Mouse (Mus musculus): ENCODE results near the gene Gm4491.

The Gm4491 gene

DNA sequence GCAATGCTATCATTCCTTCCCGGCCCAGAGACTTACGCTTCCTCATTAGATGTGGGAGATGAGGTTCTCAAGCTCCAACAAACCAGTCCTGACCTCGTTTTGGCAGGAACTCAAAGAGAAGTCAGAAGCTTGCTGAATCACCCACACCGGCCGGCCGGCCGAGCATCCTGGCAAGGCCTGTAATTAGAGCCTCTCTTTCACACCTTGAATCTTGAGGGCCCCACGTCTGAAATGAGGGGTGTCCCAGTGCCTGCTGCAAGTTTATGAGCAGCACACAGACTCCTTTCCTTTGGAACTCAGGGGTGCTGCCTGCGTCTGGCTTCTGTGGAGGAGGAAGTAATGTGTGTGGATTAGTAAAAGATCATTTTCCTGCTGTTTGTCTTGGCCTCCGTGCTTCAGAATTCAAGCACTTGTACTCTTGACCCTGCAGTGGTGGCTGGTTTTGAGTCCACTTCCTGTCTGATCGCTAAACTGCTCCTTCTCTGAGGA lies 31.5 kb downstream of the Gm4491 start:
- no peak for DNase-seq (ENCODE audit: low spot score in 2 of 2)

GRCm38 (mm10) chr14:57082863-57083262 lies 32.8 kb downstream of the Gm4491 start:
- DNase-seq (ENCODE audit: low spot score in 2 of 2), result no peak

DNA sequence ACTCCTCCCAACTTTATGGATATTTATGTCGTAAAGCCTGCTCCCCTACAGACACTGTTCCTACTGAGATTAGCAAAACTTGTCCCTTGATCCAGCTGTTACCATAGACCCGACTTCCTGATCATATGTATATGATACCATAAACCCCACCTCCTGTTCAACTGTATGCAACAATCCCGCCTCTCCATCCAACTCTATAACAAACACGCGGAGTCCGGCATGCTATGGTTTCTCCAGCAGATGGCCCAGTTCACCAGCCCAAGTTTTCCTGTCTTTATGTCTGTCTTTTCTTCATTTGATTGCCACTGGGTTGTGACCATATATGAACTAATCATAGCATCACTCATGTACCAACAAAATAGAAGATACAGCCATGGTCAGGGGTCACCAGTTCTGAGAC lies 40.1 kb downstream of the Gm4491 start:
- DNase-seq (ENCODE audit: low spot score in 2 of 2), result no peak

DNA sequence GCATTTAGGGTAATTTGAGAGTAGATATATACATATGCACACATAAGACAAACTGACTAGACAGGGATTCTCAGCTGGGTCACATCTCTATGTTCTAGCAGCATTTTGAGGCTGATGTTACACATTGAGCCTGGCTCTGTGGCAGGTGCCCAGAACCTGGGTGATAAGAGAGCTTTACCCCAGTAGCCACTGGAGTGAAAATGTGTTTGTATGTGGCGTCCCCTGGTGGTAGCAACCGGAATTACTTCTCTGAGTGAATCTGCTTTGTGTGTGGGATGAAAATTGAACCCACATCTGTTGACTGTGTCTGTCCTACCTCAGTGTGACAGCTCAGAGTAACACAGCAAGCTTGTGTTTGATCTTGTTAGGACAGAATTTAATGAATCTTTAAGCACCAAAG lies 45.8 kb downstream of the Gm4491 start:
- peak; percentile 19 to 39 for DNase-seq (ENCODE audit: low spot score in 2 of 2)

DNA sequence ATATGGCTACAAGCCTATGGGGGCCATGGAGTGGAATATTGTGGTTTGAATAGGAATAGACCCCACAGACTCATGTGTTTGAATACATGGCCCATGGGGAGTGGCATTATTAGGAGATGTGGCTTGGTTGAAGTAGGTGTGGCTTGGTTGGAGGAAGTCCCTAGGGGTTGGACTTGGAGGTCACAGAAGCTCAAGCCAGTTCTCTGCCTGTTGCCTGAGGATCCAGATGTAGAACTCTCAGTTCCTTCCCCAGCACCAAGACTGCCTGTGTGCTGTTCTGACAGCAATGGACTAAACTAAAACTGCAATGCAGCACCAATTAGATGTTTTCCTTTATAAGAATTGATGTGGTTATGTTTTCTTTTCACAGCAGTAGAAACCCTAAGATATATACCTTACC lies 49.6 kb downstream of the Gm4491 start:
- DNase-seq (ENCODE audit: low spot score in 2 of 2), result no peak

All from frontal cortex, postnatal 36 days (tissue).